Mouse (Mus musculus): ENCODE results near the gene Maged2.

DNA sequence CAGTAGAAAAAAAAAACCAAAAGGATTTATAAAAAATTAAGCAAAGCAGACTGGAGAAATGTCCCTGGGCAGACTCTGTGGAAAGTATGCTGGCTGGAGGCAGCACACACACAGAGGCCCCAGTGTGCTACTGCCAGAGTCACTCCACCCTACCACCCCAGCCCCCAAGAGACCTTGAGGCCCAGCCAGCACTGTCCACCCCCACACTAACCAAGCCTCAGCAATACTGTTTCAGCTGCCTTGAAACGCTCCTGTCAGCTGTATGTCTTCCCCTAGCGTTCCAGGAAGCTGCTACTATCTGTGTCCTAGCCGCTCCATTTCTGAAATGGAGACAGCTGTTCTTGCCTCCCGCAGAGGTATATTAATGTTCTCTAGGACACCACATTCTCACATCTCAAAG, 16.2 kb upstream of the Maged2 start:
- TF ChIP-seq CTCF (IDR thresholded peaks at IDR 0.05; ENCODE audit: low read depth, low read length): no peak
- TF ChIP-seq POLR2A (IDR thresholded peaks at IDR 0.05; ENCODE audit: extremely low read depth, insufficient read depth, low read length): no peak

All from liver, adult 2 months (tissue).